Mouse (Mus musculus): ENCODE data around the gene Cdh6. TPM values are rescaled to one million over a fixed set of nuclear protein-coding genes. Genes with fewer than 3 reads are reported as not detected.

Cdh6 gene
- polyA plus RNA-seq, 1 experiment from 2014 or later = 18.2 TPM

GRCm38 (mm10) chr15:13047910-13048309 lies 125.6 kb downstream of the Cdh6 start:
- H3K9me3 ChIP-seq (ENCODE audit: control insufficient read depth, low read length) = no peaks in the 10 kb centered on the region
- no peaks in the 10 kb centered on the region for H3K4me1 ChIP-seq (replicated peaks; ENCODE audit: control insufficient read depth, insufficient read depth, low read length)
- H3K9ac ChIP-seq = no peak overlapping the region
- DNase-seq (ENCODE audit: low spot score) = no peak
- no peaks in the 10 kb centered on the region for H3K27me3 ChIP-seq (ENCODE audit: control insufficient read depth, insufficient read depth, low read length)
- H3K4me3 ChIP-seq (replicated peaks; ENCODE audit: low read length) = no peak overlapping the region
- H3K36me3 ChIP-seq (replicated peaks; ENCODE audit: control insufficient read depth, insufficient read depth) = peaks cover 12% of the 10 kb centered on the region
- H3K27ac ChIP-seq = no peak overlapping the region
- 80% methylated on average over 7 of the region's 7 CpGs for WGBS
- no peak overlapping the region for H3K4me2 ChIP-seq (replicated peaks)
- ATAC-seq (ENCODE audit: low FRiP score) = no peak

GRCm38 (mm10) chr15:13034436-13034835 lies 139.0 kb downstream of the Cdh6 start:
- Histone ChIP-seq H3K4me3 (replicated peaks; ENCODE audit: low read length) (no peak overlapping the region), H3K4me2 (replicated peaks) (no peak overlapping the region), H3K27ac (no peak overlapping the region), H3K36me3 (replicated peaks; ENCODE audit: control insufficient read depth, insufficient read depth) (peaks cover 14% of the 10 kb centered on the region; the same call in 1 of the 2 replicates), H3K4me1 (replicated peaks; ENCODE audit: control insufficient read depth, insufficient read depth, low read length) (no peaks in the 10 kb centered on the region), H3K27me3 (ENCODE audit: control insufficient read depth, insufficient read depth, low read length) (no peaks in the 10 kb centered on the region), H3K9me3 (ENCODE audit: control insufficient read depth, low read length) (no peaks in the 10 kb centered on the region), H3K9ac (no peak overlapping the region)
- ATAC-seq (ENCODE audit: low FRiP score) (no peak), DNase-seq (ENCODE audit: low spot score) (no peak)
- 74% methylated on average over 16 of the region's 16 CpGs for WGBS

DNA sequence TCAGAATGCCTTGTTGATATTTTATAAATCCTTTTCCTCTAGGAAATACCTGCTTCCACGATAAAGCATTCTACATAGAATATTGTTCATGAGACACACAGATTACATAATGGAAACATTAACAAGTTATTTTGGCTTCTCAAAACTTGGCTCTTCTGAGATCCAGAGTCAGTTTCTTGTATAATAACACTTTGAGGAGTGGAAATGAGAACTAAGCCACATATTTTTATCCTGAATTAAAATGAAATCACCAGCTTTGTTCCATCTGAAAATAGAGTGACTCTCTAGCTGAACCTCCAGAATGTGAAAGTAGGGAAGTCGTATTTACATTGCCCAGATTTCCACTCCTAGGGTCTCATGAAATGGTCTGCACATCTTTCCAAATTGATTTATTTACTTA lies 142.8 kb downstream of the Cdh6 start:
- H3K9me3 ChIP-seq (ENCODE audit: control insufficient read depth, low read length) = no peaks in the 10 kb centered on the region
- H3K27ac ChIP-seq = no peak overlapping the region
- no peaks in the 10 kb centered on the region for H3K4me1 ChIP-seq (replicated peaks; ENCODE audit: control insufficient read depth, insufficient read depth, low read length)
- DNase-seq (ENCODE audit: low spot score) (no peak), ATAC-seq (ENCODE audit: low FRiP score) (no peak)
- 0 out of 2 replicates have a peak, but pooled peaks cover 5% of the 10 kb centered on the region for H3K36me3 ChIP-seq (replicated peaks; ENCODE audit: control insufficient read depth, insufficient read depth)
- H3K27me3 ChIP-seq (ENCODE audit: control insufficient read depth, insufficient read depth, low read length) = no peaks in the 10 kb centered on the region
- WGBS = 94% methylated on average over 2 of the region's 2 CpGs
- H3K4me3 ChIP-seq (replicated peaks; ENCODE audit: low read length) = no peak overlapping the region
- no peak overlapping the region for H3K4me2 ChIP-seq (replicated peaks)
- H3K9ac ChIP-seq = no peak overlapping the region

DNA sequence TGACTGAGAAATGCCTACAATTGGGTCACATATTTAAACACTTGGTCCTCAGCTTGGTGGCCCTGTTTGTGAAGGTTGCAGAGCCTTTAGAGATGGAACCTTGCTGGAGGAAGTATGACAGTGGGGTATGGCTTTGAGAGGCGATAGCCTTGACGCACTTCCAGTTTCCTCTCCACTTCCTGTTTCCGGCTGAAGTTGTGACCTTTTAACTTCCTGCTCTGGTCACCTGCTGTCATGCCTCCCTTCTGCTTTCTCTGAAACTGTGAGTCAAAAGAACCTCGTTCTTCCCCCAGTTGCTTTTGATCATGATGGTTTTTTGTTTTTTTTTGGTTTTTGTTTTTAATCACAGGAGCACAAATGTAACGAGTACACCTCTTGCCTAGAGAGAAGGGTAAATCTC lies 146.0 kb downstream of the Cdh6 start:
- DNase-seq (ENCODE audit: low spot score) (no peak), ATAC-seq (ENCODE audit: low FRiP score) (no peak)
- WGBS = 83% methylated on average over 5 of the region's 5 CpGs
- Histone ChIP-seq H3K27me3 (ENCODE audit: control insufficient read depth, insufficient read depth, low read length) (no peaks in the 10 kb centered on the region), H3K9ac (no peak overlapping the region), H3K27ac (no peak overlapping the region), H3K9me3 (ENCODE audit: control insufficient read depth, low read length) (no peaks in the 10 kb centered on the region), H3K36me3 (replicated peaks; ENCODE audit: control insufficient read depth, insufficient read depth) (no peaks in the 10 kb centered on the region), H3K4me3 (replicated peaks; ENCODE audit: low read length) (no peak overlapping the region), H3K4me2 (replicated peaks) (no peak overlapping the region), H3K4me1 (replicated peaks; ENCODE audit: control insufficient read depth, insufficient read depth, low read length) (no peaks in the 10 kb centered on the region)

GRCm38 (mm10) chr15:13016756-13017357 lies 156.6 kb downstream of the Cdh6 start:
- Histone ChIP-seq H3K27me3 (ENCODE audit: control insufficient read depth, insufficient read depth, low read length) (no peaks in the 10 kb centered on the region), H3K4me3 (replicated peaks; ENCODE audit: low read length) (no peak overlapping the region), H3K4me2 (replicated peaks) (no peak overlapping the region), H3K9ac (no peak overlapping the region), H3K9me3 (ENCODE audit: control insufficient read depth, low read length) (no peaks in the 10 kb centered on the region), H3K27ac (no peak overlapping the region), H3K4me1 (replicated peaks; ENCODE audit: control insufficient read depth, insufficient read depth, low read length) (no peaks in the 10 kb centered on the region), H3K36me3 (replicated peaks; ENCODE audit: control insufficient read depth, insufficient read depth) (no peaks in the 10 kb centered on the region)
- WGBS = 86% methylated on average over 2 of the region's 2 CpGs
- ATAC-seq (ENCODE audit: low FRiP score) (no peak), DNase-seq (ENCODE audit: low spot score) (no peak)

GRCm38 (mm10) chr15:13008803-13009202 lies 164.7 kb downstream of the Cdh6 start:
- no peak overlapping the region for H3K4me2 ChIP-seq (replicated peaks)
- H3K9me3 ChIP-seq (ENCODE audit: control insufficient read depth, low read length) = no peaks in the 10 kb centered on the region
- no peaks in the 10 kb centered on the region for H3K36me3 ChIP-seq (replicated peaks; ENCODE audit: control insufficient read depth, insufficient read depth)
- ATAC-seq (ENCODE audit: low FRiP score) (no peak), DNase-seq (ENCODE audit: low spot score) (no peak)
- 32% methylated on average over 4 of the region's 4 CpGs for WGBS
- no peak overlapping the region for H3K9ac ChIP-seq
- no peaks in the 10 kb centered on the region for H3K4me1 ChIP-seq (replicated peaks; ENCODE audit: control insufficient read depth, insufficient read depth, low read length)
- H3K27me3 ChIP-seq (ENCODE audit: control insufficient read depth, insufficient read depth, low read length) = no peaks in the 10 kb centered on the region
- H3K4me3 ChIP-seq (replicated peaks; ENCODE audit: low read length) = no peak overlapping the region
- H3K27ac ChIP-seq = no peak overlapping the region

- no peak overlapping the region for H3K4me2 ChIP-seq (replicated peaks)
- H3K36me3 ChIP-seq (replicated peaks; ENCODE audit: control insufficient read depth, insufficient read depth) = no peaks in the 10 kb centered on the region
- H3K9ac ChIP-seq = no peak overlapping the region
- ATAC-seq (ENCODE audit: low FRiP score) (no peak), DNase-seq (ENCODE audit: low spot score) (no peak)
- no peaks in the 10 kb centered on the region for H3K4me1 ChIP-seq (replicated peaks; ENCODE audit: control insufficient read depth, insufficient read depth, low read length)
- no peaks in the 10 kb centered on the region for H3K27me3 ChIP-seq (ENCODE audit: control insufficient read depth, insufficient read depth, low read length)
- H3K9me3 ChIP-seq (ENCODE audit: control insufficient read depth, low read length) = no peaks in the 10 kb centered on the region
- 85% methylated on average over 13 of the region's 13 CpGs for WGBS
- no peak overlapping the region for H3K27ac ChIP-seq
- no peak overlapping the region for H3K4me3 ChIP-seq (replicated peaks; ENCODE audit: low read length)
Observed at GRCm38 (mm10) chr15:13005934-13006333, 167.5 kb downstream of the Cdh6 start.

DNA sequence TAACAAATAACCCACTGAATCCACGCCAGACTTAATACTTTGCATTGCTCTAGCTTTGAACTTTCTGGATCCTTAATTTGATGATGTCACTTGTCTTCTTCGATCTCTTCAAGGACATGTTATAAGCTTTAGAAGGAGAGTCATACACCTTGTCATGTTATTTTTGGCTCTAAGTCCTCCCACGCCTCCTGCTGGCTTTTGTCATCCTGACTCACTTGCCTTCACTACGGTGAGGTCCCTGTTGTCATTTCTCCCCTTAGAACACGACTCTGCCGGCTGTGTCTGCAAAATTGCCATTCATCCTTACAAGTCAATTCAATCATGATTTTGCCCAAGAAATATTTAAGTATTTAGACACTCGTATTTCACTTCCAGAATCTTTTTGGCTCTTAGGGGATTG lies 171.9 kb downstream of the Cdh6 start:
- no peak for ATAC-seq (ENCODE audit: low FRiP score)
- Histone ChIP-seq H3K4me3 (replicated peaks; ENCODE audit: low read length) (no peak overlapping the region), H3K27ac (no peak overlapping the region), H3K9ac (no peak overlapping the region), H3K4me1 (replicated peaks; ENCODE audit: control insufficient read depth, insufficient read depth, low read length) (no peaks in the 10 kb centered on the region), H3K9me3 (ENCODE audit: control insufficient read depth, low read length) (no peaks in the 10 kb centered on the region), H3K36me3 (replicated peaks; ENCODE audit: control insufficient read depth, insufficient read depth) (no peaks in the 10 kb centered on the region), H3K4me2 (replicated peaks) (no peak overlapping the region), H3K27me3 (ENCODE audit: control insufficient read depth, insufficient read depth, low read length) (no peaks in the 10 kb centered on the region)
- 80% methylated on average over 7 of the region's 7 CpGs for whole genome bisulfite sequencing
- DNase-seq (ENCODE audit: low spot score) = no peak

- Histone ChIP-seq H3K36me3 (replicated peaks; ENCODE audit: control insufficient read depth, insufficient read depth) (no peaks in the 10 kb centered on the region), H3K9ac (no peak overlapping the region), H3K4me3 (replicated peaks; ENCODE audit: low read length) (no peak overlapping the region), H3K9me3 (ENCODE audit: control insufficient read depth, low read length) (0 out of 2 replicates have a peak, but pooled peaks cover 4% of the 10 kb centered on the region), H3K27me3 (ENCODE audit: control insufficient read depth, insufficient read depth, low read length) (no peaks in the 10 kb centered on the region), H3K27ac (no peak overlapping the region), H3K4me1 (replicated peaks; ENCODE audit: control insufficient read depth, insufficient read depth, low read length) (no peaks in the 10 kb centered on the region), H3K4me2 (replicated peaks) (no peak overlapping the region)
- 79% methylated on average over 9 of the region's 9 CpGs for WGBS
- no peak for DNase-seq (ENCODE audit: low spot score)
- ATAC-seq (ENCODE audit: low FRiP score) = no peak
Observed at GRCm38 (mm10) chr15:12994563-12995359, 178.7 kb downstream of the Cdh6 start.
